Mouse (Mus musculus): ENCODE results near the gene Lrmda. TPM values are rescaled to one million over a fixed set of nuclear protein-coding genes. Genes with fewer than 3 reads are reported as not detected.

The Lrmda gene
- total and polyA plus RNA-seq, 2 experiments from 2014 or later, result 0.18 TPM; not detected in 1

GRCm38 (mm10) chr14:21988577-21989290, 30.8 kb upstream of the Lrmda start:
- Histone ChIP-seq H3K9me3 (ENCODE audit: low read length) (no peaks in the 10 kb centered on the region), H3K36me3 (ENCODE audit: insufficient read depth) (no peaks in the 10 kb centered on the region), H3K27ac (ENCODE audit: low read depth, low read length) (peak overlapping the region; percentile 66), H3K27me3 (ENCODE audit: insufficient read depth, low read length) (peaks cover 66% of the 10 kb centered on the region), H3K4me2 (ENCODE audit: low read depth) (peak overlapping the region; percentile 96), H3K4me1 (ENCODE audit: insufficient read depth) (peaks cover 5% of the 10 kb centered on the region), H3K4me3 (ENCODE audit: low read depth, low read length) (peak overlapping the region; percentile 59), H3K9ac (peak overlapping the region; percentile 40)
- no peak for TF ChIP-seq CTCF (IDR thresholded peaks at IDR 0.05; ENCODE audit: low read depth)
- ATAC-seq, result peak; percentile 3; the same call in 1 of the 2 replicates
- 1% methylated on average over 26 of the region's 26 CpGs for WGBS
- no peak for DNase-seq

- Histone ChIP-seq H3K4me2 (ENCODE audit: low read depth) (peak within 1 kb of the TSS; percentile 96), H3K4me3 (ENCODE audit: low read depth, low read length) (peak within 1 kb of the TSS; percentile 59), H3K9ac (peak within 1 kb of the TSS; percentile 40), H3K27me3 (ENCODE audit: insufficient read depth, low read length) (peaks cover 72% of the 10 kb centered on the region), H3K4me1 (ENCODE audit: insufficient read depth) (peaks cover 5% of the 10 kb centered on the region), H3K9me3 (ENCODE audit: low read length) (no peaks in the 10 kb centered on the region), H3K27ac (ENCODE audit: low read depth, low read length) (peak within 1 kb of the TSS; percentile 66), H3K36me3 (ENCODE audit: insufficient read depth) (no peaks in the 10 kb centered on the region)
- 2% methylated on average over 37 of the region's 37 CpGs for WGBS
- TF ChIP-seq CTCF (IDR thresholded peaks at IDR 0.05; ENCODE audit: low read depth), result peak; percentile 36
- no peak for ATAC-seq
- peak; percentile 53 for DNase-seq
These were observed 30.1 kb upstream of the Lrmda start, which contains the start of gene Zfp503 for GRCm38 (mm10) chr14:21989291-21989913. Zfp503 (minus strand) TSS chr14:21989601.

GRCm38 (mm10) chr14:21990321-21991021, 29.0 kb upstream of the Lrmda start:
- H3K9ac ChIP-seq, result no peak overlapping the region
- 5% methylated on average over 31 of the region's 31 CpGs for WGBS

GRCm38 (mm10) chr14:21991251-21991780, 28.2 kb upstream of the Lrmda start:
- H3K9ac ChIP-seq, result 0 out of 2 replicates have a peak overlapping the region, but pooled peaks have one; percentile 35
- H3K4me1 ChIP-seq (ENCODE audit: insufficient read depth), result peaks cover 5% of the 10 kb centered on the region
- no peak for TF ChIP-seq CTCF (IDR thresholded peaks at IDR 0.05; ENCODE audit: low read depth)
- peak; percentile 29 for DNase-seq
- peak overlapping the region; percentile 54; the same call in 1 of the 2 replicates for H3K27ac ChIP-seq (ENCODE audit: low read depth, low read length)
- no peak for ATAC-seq
- H3K9me3 ChIP-seq (ENCODE audit: low read length), result no peaks in the 10 kb centered on the region
- peak overlapping the region; percentile 96 for H3K4me2 ChIP-seq (ENCODE audit: low read depth)
- H3K27me3 ChIP-seq (ENCODE audit: insufficient read depth, low read length), result peaks cover 73% of the 10 kb centered on the region
- WGBS, result 4% methylated on average over 26 of the region's 26 CpGs
- H3K4me3 ChIP-seq (ENCODE audit: low read depth, low read length), result peak overlapping the region; percentile 59
- H3K36me3 ChIP-seq (ENCODE audit: insufficient read depth), result no peaks in the 10 kb centered on the region

More at GRCm38 (mm10) chr14:21990321-21991021, 29.0 kb upstream of the Lrmda start:
- Histone ChIP-seq H3K27ac (ENCODE audit: low read depth, low read length) (peak overlapping the region; percentile 54; the same call in 1 of the 2 replicates), H3K27me3 (ENCODE audit: insufficient read depth, low read length) (peaks cover 70% of the 10 kb centered on the region), H3K36me3 (ENCODE audit: insufficient read depth) (no peaks in the 10 kb centered on the region), H3K9me3 (ENCODE audit: low read length) (no peaks in the 10 kb centered on the region), H3K4me3 (ENCODE audit: low read depth, low read length) (peak overlapping the region; percentile 59), H3K4me1 (ENCODE audit: insufficient read depth) (peaks cover 5% of the 10 kb centered on the region), H3K4me2 (ENCODE audit: low read depth) (peak overlapping the region; percentile 96)
- ATAC-seq (no peak), DNase-seq (peak; percentile 44)
- no peak for TF ChIP-seq CTCF (IDR thresholded peaks at IDR 0.05; ENCODE audit: low read depth)

DNA sequence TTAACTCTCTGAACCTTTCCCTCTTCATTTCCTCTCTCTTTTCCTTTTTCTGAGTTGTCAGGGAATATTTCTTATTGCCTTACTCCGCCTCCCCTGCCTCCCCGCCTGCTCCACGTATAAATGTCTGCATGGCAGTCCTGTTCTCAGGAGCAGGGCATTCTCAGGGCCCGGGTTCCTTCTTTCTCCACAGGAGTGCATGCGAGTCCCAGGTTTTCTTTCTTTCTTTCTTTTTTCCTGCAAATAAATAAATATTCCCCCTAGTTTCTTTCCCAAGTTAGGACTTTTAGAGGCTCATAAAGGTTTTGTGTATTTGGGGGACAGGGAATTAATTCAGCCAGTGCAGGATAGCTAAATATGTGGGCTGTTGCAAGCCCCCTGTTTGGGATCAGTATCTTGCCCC, 27.7 kb upstream of the Lrmda start:
- TF ChIP-seq CTCF (IDR thresholded peaks at IDR 0.05; ENCODE audit: low read depth), result no peak
- Histone ChIP-seq H3K4me2 (ENCODE audit: low read depth) (peak overlapping the region; percentile 96), H3K9ac (no peak overlapping the region), H3K27ac (ENCODE audit: low read depth, low read length) (no peak overlapping the region), H3K4me1 (ENCODE audit: insufficient read depth) (peaks cover 5% of the 10 kb centered on the region), H3K9me3 (ENCODE audit: low read length) (no peaks in the 10 kb centered on the region), H3K36me3 (ENCODE audit: insufficient read depth) (no peaks in the 10 kb centered on the region), H3K4me3 (ENCODE audit: low read depth, low read length) (no peak overlapping the region), H3K27me3 (ENCODE audit: insufficient read depth, low read length) (peaks cover 76% of the 10 kb centered on the region)
- DNase-seq (peak; percentile 13), ATAC-seq (no peak)
- 28% methylated on average over 5 of the region's 5 CpGs for WGBS

DNA sequence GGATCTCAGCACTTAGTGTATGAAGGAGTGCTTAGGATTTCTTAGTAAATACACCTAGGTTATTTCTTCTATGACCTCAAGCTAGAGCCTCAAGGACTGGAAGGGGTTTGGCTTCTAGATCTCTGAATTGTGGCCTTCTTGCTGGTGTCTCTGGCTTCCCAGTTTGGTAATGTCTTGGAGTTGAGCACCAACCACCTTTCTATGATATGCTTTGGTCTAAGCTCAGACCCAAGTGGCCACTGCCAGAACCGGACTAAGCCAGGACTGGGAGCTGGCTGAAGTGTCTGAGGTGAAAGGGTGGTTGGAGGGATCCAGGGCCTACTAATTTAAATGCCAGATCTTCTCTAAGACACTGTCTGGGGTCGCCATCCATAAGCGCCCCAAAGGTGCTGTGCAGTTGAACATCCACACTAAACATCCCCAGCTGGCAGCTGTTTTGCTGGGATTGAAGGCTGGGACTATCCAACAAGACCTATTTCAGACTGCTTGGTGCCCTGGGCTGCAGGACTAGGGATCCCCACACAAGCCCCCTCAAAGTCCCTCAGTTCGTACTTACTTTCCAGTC, 27.1 kb upstream of the Lrmda start:
- Histone ChIP-seq H3K4me2 (ENCODE audit: low read depth) (peak overlapping the region; percentile 96), H3K9ac (no peak overlapping the region), H3K9me3 (ENCODE audit: low read length) (no peaks in the 10 kb centered on the region), H3K4me1 (ENCODE audit: insufficient read depth) (peaks cover 5% of the 10 kb centered on the region; the same call in 1 of the 2 replicates), H3K4me3 (ENCODE audit: low read depth, low read length) (no peak overlapping the region), H3K27ac (ENCODE audit: low read depth, low read length) (no peak overlapping the region), H3K27me3 (ENCODE audit: insufficient read depth, low read length) (peaks cover 77% of the 10 kb centered on the region), H3K36me3 (ENCODE audit: insufficient read depth) (no peaks in the 10 kb centered on the region)
- 55% methylated on average over 4 of the region's 4 CpGs for WGBS
- TF ChIP-seq CTCF (IDR thresholded peaks at IDR 0.05; ENCODE audit: low read depth), result no peak
- DNase-seq (peak; percentile 4), ATAC-seq (no peak)
